Mouse (Mus musculus) ZHBTc4 (cell line): ENCODE measurements around the gene 2210016F16Rik.
"Not testable (repeated sequence)": the region's sequence is repeated elsewhere in the genome, so short reads cannot be mapped to it uniquely, and the experiment has no call there.

ENCODE experiments used
- DNase-seq: peaks from one replicate; pipeline ENCODE4 v3.0.0-alpha.2; 2011; ENCODE audit warnings: low read depth, low spot score

Gene 2210016F16Rik

DNA sequence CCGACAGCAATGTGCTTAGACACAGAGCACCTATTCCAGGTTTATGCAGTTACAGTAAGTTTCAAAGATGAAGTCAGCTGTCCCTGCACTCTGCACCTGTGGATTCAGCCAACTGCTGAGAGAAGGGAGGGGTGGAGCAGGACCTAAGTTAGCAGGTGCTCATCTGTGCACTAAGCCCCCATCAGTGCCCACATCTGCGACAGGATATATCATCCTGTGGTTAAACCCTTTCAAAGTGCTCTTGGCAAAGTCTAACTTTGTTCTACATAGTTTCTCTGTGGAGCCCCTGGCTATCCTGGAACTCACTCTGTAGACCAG, 11.9 kb downstream of the 2210016F16Rik start:
- no peak for DNase-seq

DNA sequence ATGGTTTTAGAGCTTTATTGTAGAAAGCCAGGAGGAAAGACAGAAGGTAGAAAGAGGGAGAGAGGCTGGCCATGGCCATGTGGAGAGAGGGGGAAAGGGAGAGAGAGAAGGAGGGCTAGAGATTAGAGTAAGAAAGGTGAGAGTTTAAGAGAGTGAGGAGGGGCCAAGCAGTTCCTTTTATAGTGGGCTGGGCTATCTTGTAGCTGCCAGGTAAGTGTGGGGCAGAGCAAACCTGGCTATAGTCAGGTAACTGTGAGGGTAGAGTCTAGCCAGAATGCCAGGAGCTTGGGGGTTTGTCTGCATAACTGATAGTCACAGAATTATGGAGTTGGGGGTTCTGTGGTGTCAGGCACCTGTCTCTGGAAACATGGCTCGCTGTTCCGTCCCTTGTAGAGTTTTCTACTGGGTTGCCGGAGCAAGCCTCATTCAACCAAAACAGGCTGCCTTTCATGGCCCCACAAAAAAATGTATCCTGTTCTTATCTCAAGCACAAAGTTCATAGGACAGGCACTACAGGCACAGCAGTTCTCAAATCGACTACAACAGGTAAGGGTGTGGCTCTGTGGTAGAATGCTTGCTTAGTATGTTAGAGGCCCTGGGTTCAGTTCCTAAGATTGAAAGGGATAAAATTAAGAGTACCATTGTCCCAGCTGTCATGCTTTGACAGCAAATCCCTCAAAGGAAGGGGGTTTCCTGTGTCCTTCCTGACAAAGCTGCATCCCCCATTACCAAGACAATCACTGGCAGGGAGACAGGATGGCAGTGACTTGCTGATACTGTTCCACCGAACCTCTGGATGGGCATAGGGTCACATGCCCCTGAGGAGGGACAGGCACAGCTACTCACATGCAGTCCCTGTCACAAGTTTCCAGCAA, 12.5 kb downstream of the 2210016F16Rik start:
- no peak for DNase-seq

DNA sequence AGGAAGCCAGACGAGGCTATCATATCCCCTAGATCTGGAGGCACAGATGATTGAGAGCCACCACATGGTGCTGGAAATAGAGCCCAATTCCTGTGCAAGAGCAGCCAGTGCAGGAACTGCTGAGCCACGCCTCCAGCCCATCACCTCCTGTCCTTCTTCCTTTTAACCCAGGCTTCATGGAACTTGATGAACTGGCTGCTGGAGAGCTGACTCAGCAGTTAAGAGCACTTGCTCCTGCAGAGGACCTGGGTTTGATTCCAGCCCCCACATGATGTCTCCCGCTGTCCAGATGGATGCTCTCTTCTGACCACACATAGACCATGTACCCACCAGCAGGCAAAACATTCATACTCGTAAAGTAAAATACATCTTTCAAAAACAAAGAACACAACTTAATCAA, 16.2 kb downstream of the 2210016F16Rik start:
- no peak for DNase-seq

DNA sequence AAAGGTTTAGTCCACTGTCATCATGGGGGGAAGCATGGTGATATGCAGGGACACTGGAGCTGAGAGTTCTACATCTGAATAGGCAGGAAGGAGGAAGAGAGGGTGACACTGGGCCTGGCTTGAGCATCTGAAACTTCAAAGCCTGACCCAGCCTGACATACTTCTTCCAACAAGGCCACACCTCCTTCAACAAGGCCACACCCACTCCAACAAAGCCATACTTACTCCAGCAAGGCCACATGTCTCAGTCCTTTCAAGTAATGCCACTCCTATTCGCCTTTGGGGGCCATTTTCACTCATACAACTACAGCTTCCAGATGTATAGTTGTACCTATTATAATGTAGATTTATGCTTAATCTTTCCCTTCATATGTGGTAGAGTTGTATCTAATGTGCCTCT, 17.4 kb downstream of the 2210016F16Rik start:
- peak; percentile 83 for DNase-seq

DNA sequence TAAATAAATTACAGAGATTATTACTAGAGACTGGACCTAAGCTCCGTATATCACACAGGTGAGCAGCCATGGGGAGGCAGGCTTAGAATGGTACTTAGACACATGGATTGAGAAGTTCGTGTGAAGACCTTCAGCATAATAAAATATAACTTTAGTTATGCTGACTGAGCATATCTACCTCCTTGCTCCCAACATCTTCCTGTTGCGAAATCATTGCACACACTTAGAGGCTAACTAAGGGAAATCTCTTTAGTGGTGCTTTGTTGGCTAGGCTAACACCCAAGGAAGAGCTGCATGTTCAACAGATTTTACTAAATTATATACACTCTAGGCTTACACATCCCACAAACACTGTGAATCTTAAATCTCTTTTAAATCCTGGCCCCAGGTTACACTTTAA, 18.7 kb downstream of the 2210016F16Rik start:
- no peak for DNase-seq

DNA sequence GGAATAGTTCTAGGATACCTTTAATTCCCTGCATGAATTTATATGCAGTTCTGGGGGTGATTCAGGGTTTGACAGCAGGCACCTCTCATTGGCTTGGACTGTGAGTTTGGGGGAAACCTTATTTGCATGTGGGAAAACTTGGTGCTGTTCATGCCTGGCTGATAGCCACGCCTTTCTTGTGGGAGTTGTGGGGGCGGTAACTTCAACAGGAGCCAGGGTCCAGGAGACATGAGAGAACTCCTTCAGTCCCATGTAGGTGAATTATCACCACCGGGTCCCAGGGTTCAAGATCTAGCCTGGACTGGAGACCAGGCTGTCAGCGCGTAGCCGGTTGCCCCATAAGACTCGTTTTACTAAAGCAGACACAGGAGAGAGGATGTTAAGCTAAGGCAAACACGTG, 19.8 kb downstream of the 2210016F16Rik start:
- not testable (repeated sequence) for DNase-seq

DNA sequence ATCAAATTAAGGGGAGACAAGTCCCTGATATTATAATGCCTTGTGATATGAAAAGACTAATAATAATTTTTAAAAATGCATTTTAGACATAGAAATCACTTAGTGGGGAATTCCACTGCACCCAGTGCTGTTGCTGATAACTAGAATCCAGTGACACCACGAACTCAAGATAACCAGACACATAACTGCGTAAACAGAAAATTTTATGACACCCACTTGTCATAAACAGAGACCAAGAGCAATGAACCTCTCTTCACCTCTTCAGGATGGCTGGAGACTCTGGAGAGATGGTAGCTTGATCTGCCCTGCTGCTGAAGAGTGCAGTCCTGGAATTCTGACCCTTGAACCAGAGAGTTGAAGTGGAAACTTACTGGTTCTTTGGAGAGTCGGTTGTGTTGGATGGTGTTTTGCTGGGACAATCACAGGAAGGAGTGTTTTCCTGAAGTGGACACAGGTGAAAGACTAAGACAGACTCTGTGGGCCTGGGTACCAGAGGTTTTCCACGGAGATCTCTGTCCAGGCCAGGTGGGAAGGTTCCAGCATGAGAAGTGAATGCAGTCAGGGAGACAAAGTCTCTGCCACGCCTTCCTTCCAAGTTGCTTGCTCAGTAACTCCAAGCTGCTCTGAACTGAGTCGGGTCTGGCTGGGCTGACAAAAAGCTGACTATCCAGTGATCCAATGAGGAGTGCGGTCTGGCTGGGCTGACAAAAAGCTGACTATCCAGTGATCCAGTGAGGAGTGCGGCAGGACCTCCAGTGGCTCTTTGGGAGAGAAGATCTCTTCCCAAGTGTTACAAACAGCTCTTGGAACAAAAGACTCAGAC, 20.5 kb downstream of the 2210016F16Rik start:
- no peak for DNase-seq

DNA sequence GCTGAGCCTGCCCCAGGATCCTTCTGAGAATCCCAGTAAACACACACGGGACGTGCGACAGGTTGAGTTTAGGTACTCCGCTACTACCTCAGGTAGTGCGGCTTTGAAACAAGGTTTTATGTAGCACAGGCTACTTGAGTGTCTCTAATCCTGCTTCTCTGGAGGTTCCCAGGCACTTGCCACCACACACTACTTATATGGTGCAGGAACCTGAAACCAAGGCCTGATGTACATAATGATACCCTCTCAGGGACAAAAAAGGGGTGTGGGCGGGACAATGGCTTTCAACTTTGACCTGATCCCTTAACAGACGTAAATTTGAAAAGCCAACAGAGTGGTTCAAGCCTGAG, 25.7 kb downstream of the 2210016F16Rik start:
- no peak for DNase-seq

DNA sequence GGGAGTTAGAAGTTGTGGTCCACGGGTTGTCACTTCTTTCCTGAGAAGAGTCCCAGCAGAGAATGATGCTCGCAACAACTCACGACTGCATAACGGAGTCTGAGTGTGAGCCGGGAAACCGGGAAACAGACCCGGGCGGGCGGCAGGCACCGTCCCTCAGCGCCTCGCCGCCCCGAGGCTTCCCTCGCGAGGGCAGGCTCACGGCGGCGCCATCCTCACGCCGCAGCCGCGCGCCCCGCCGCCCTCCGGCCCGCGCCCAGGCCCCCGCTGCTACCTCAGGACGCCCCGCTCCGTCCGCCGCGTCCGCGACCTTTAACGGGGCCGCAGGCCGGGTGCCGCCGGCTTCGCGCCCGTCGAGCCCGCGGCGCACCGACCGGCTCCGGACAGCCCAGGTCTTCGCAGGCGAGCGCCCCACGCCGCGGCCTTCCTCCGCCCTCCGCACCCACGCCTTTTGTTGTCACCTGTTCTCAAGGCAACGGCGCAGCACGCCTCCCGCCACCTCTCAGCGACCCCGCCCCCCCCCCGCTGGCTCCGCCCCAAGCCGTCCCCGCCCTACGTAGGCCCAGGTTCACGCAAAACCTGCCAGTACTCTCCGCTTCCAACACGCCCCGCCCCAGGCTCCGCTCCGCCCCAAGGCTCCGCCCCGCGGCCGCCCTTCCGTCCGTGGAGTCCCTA, 26.3 kb downstream of the 2210016F16Rik start, which contains the start of gene Kif27:
Kif27 (minus strand) TSS at position 494 of the 675 bp plus-strand sequence.
- peak; percentile 98 for DNase-seq

DNA sequence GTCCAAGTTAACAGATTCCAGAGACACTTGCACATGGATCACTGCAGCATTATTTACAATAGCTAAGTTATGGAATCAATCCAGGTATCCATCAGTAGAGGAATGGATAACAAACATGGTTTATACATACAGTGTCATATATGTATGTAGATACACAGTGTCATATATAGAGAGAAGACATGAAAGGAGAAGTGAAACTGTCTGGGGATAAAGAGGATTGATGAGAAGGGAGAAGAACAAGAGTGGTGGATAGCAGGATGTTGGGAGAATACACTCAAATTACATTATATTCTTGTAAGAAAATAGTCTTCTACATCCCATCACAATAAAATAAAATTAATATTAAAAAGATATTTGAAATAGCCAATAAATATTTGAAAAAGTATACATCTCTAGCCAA, 32.0 kb downstream of the 2210016F16Rik start:
- no peak for DNase-seq

DNA sequence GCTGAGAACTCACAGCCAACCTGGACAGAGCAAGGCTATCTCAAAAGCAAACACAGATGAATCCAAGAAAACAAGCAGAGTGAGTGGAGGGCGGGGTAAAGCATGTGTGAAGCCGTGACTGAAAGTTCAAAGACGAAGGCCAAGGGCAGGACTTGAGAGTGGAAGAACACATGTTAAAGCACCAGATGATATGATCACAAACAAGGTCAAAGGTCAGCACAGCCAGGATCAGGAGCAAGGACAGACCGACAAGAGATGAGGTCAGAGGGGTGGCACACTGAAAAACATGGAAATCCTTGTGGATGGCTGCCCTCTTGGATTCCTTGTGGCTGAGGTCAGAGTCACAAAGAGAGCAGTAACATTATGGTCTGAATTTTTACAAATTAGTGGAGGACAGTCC, 34.4 kb downstream of the 2210016F16Rik start:
- DNase-seq = no peak

DNA sequence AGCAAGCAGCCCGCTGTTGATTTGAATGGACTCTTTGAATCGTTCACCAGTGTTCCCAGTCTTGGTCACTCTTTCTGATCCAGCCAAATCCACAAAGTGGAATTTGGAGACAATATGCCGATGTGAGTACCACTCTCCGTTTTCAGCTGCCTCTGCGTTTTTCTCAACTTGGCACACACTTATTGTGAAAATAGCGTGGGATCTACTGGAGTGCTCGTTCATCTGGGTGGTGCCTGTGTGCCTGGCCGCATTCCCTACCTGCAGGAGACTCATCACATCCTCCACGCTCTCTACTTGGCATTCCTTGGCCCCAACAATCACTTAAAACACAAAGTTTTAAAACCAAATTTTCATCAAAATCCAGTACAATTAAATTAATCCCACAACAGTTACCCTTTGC, 40.5 kb downstream of the 2210016F16Rik start:
- DNase-seq = no peak

DNA sequence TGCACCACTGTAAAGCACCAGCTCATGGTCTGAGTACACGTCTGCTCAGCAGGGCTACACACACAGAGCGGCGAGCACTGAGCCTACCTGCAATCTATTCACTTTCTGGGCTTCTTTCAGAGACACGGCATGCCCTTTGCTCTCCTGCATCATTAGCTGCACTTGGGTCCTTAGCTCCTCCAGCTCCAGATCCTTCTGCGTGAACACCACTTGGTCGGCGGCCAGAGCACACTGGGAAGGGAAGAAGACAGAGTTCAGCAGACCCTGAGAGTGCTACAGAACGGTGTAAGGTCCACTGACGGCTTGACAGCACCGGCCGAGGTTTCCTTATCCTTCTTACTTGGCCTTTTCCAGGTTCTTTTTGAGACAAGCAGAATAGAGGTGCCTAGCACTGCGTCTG, 47.6 kb downstream of the 2210016F16Rik start:
- no peak for DNase-seq

DNA sequence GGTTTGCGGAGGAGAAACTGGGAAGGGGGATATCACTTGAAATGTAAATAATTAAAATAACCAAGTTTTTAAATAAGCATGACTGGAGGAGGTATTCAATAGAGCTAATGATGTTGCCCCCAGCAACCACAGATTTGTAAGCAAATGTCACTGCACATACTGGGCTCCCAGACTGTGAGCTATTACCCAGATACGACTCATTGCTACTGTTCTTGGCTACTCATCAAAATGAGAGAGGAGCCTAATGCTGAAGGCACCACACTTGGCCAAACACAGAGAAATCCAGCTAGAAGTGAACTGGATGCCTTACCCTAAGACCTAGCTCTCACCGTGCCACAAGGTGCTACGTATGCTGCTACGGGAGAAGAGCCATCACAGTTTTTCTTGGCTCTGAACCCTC, 50.9 kb downstream of the 2210016F16Rik start:
- no peak for DNase-seq
